Mouse (Mus musculus) gastrocnemius, adult 2 months (tissue): ENCODE data around the gene Smap1. TPM values are rescaled to one million over a fixed set of nuclear protein-coding genes. Genes with fewer than 3 reads are reported as not detected.
A peak's percentile ranks its signal among the peaks of the same experiment; 100 is the strongest.

Experiments used
- DNase-seq: peaks from one replicate; pipeline ENCODE4 v3.0.0; 2022
- H3K27ac ChIP-seq: fragments of 200-600 bp; 2 replicates; pipeline ENCODE4 v1.8.1; 2022; ENCODE audit warnings: mild to moderate bottlenecking
- H3K4me3 ChIP-seq: fragments of 200-600 bp; 2 replicates; pipeline ENCODE4 v1.8.1; 2022; ENCODE audit warnings: mild to moderate bottlenecking, moderate library complexity
- CTCF ChIP-seq: fragments of 200-600 bp; IDR thresholded peaks from 2 replicates; pipeline ENCODE4 v1.8.1; 2022; ENCODE audit warnings: antibody characterized with exemption, mild to moderate bottlenecking, moderate library complexity
- intact Hi-C: fragments of 180-260 bp; cut with DNase I; formaldehyde crosslinking; loops from one replicate; pipeline ENCODE4 v1.15.1; 2025
- total RNA-seq, 2 experiments: library from RNA; stranded (reverse); gene quantifications; 2 replicates each; pipeline ENCODE4 v1.2.3; 2021

The Smap1 gene
- total RNA-seq, 2 experiments from 2014 or later, result 29.6 to 31.3 TPM

- TF ChIP-seq CTCF, result no peak
- intact Hi-C loops, result no loop called here
- DNase-seq, result no peak
- Histone ChIP-seq H3K27ac (no peak overlapping the region), H3K4me3 (no peak overlapping the region)
Measured at GRCm38 (mm10) chr1:23943146-23943940, 21.2 kb upstream of the Smap1 start.

DNA sequence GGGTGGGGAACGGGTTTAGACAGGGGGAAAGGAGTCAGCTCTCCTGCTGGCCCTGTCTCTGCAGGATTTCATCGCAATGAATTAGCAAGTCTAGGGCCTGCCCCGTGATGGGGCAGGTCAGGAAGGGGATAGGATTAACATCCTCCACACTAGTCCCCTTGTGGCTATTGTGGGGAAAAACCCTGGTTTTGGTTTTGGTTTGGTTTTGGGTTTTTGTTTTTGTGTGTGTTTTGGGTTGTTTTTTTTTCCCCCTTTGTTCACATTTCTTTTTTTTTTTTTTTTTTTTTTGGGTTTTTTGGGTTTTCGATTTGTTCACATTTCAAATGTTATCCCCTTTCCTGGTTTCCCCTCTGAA, 13.3 kb upstream of the Smap1 start:
- Histone ChIP-seq H3K4me3 (no peak overlapping the region), H3K27ac (no peak overlapping the region)
- DNase-seq, result no peak
- intact Hi-C loops, result no loop called here
- TF ChIP-seq CTCF, result no peak

DNA sequence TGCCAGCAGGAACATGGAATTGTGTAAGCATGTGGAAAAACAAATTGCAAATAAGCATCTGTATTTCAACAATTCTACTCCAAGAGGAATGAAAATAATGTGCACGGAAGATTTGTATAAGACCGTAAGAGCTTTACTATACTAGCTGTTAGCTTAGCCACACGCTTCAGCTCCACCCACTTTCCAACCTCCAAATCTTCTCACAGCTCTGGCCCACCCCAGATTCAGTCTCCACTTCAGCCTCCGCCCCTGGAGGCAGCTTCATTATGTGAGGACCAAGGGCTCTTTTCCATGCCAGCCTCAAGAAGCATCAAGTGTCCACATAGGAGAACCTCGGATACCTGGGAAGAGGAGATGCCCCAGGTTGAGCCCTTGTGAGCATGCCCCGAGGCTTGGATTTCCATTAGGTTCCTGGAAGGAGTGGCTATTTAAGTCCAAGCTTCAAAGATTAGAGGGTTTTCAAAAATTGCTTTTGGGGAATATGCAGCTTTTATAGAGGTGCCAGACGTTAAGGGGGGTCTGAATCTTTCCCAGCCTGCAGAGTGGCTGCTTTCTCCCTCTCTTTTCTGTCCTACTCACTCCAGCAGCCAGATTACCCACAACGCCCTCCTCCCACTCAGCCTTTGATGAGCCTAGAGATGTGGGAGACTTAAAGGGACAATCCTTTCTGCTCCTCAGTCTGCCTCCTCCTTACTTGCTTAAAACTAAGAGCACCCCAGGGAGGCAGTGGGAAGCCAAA, 12.7 kb upstream of the Smap1 start:
- H3K4me3 ChIP-seq, result no peak overlapping the region
- no peak for DNase-seq

GRCm38 (mm10) chr1:23929410-23929809, 7.3 kb upstream of the Smap1 start:
- intact Hi-C loops, result no loop called here
- Histone ChIP-seq H3K27ac (no peak overlapping the region), H3K4me3 (no peak overlapping the region)
- TF ChIP-seq CTCF, result no peak
- no peak for DNase-seq

More for the DNA sequence above, 12.7 kb upstream of the Smap1 start:
- intact Hi-C loops, result no loop called here
- no peak overlapping the region for H3K27ac ChIP-seq
- TF ChIP-seq CTCF, result no peak

- intact Hi-C loops, result no loop called here
- Histone ChIP-seq H3K27ac (no peak overlapping the region), H3K4me3 (no peak overlapping the region)
- TF ChIP-seq CTCF, result no peak
- no peak for DNase-seq
Measured at GRCm38 (mm10) chr1:23928371-23928770, 6.3 kb upstream of the Smap1 start.

GRCm38 (mm10) chr1:23923779-23924708, 1.9 kb upstream of the Smap1 start:
- TF ChIP-seq CTCF, result no peak
- no peak overlapping the region for H3K27ac ChIP-seq
- intact Hi-C loops, result loop anchor here (5.0 kb wide), 2 partner anchors 83 to 178 kb away; partner anchors contain the start of genes Fam135a and Sdhaf4
- no peak overlapping the region for H3K4me3 ChIP-seq
- DNase-seq, result no peak

DNA sequence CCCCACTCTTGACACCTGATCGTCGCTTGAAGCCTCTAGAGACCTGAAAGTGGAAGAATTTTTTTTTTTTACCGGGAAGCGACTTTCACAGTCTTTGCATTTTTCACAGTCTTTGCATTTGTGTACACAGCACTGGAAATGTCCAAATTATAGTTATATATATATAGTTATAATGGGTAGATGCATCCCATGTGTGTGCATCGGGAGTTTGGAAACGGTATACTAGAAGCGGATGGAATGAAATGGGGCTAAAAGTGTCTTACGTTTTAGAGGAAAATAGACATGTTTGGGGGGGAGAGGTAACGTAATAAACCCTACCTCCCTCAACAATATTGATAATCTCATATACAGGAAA, 390 bp upstream of the Smap1 start:
- no peak for DNase-seq
- Histone ChIP-seq H3K4me3 (peak overlapping the region; percentile 98), H3K27ac (peak overlapping the region; percentile 97)
- intact Hi-C loops, result loop anchor here (5.0 kb wide), 2 partner anchors 85 to 180 kb away; partner anchors contain the start of genes Fam135a and Sdhaf4
- TF ChIP-seq CTCF, result no peak

GRCm38 (mm10) chr1:23920275-23920674, 1.8 kb downstream of the Smap1 start:
- intact Hi-C loops, result loop anchor here (5.0 kb wide), 2 partner anchors 87 to 182 kb away; partner anchors contain the start of genes Fam135a and Sdhaf4
- peak overlapping the region; percentile 48; the same call in 1 of the 2 replicates for H3K27ac ChIP-seq
- no peak for DNase-seq
- peak; percentile 35 for TF ChIP-seq CTCF
- H3K4me3 ChIP-seq, result peak overlapping the region; percentile 98

DNA sequence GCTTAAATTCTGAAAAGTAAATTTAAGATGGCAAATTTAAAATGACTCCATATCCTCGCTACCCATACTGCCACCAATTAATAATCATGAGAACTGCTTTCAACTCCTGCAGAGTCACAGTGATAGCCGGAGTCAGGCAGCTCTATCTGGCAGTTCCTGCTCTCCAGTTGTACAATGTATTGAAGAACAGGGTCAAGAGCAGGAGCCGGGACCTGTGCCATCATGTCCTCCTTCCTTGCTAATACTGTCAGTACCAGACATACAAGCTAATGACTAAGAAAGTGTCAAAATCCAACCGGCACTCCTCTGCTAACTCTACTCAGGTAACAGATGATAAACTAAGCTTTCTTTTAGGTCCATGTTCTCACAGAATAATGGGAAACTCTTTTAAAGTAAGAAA, 3.0 kb downstream of the Smap1 start:
- TF ChIP-seq CTCF, result no peak
- Histone ChIP-seq H3K4me3 (no peak overlapping the region), H3K27ac (no peak overlapping the region)
- DNase-seq, result no peak
- intact Hi-C loops, result no loop called here

DNA sequence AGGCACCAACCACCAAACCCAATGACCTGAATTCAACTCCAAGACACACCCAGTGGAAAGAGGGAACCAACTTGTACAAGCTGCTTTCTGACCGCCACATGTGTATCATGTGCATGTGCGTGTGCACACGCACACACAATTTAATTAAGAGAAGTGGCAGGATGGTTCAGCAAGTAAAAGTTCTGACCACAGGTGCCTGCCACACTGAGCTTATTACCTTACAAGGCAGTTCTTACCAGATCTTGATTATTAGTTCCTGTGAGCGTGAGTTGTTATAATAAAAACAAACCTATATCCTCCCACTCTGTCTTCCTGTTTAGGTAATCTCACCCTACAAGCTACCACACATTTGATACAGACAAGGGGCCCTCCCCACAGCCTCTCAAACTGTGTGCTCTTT, 6.6 kb downstream of the Smap1 start:
- TF ChIP-seq CTCF, result no peak
- intact Hi-C loops, result no loop called here
- DNase-seq, result no peak
- H3K27ac ChIP-seq, result no peak overlapping the region
- no peak overlapping the region for H3K4me3 ChIP-seq

DNA sequence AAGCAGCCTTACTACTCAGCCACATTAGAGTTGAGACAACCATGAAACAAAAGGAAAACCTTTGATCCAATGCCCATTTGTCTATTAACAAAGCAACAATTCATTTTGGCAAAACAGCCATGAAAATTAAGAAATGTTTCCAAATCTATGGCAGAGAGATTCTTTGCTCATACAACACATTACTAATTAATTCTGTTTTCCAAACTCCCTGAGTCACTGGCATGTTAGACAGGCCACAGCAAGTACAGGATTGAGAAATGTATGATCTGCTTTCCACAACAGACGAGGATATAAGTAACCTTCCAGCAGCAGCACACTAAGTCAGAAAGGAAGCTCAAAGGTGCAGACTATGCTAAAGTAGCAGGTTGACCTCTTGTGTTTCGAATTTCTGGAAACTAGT, 9.1 kb downstream of the Smap1 start:
- Histone ChIP-seq H3K4me3 (no peak overlapping the region), H3K27ac (no peak overlapping the region)
- intact Hi-C loops, result no loop called here
- no peak for DNase-seq
- TF ChIP-seq CTCF, result no peak

DNA sequence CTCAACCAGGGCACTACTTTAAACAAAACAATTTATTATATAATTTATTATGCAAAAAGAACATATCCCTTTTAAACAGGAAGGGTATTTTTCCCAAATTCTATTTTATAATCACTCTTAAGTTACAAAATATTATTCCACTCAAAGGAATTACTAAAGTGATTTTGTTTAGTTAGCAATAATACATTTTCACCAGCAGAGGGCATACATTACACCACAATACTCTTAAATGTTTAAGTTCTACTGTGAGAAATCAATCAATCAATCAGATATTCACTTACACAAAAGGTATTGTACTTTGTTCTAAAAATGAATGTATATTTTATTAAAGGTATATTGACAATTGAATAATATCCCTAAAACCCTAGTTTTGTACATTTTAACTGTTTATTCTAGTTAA, 16.0 kb downstream of the Smap1 start:
- Histone ChIP-seq H3K27ac (no peak overlapping the region), H3K4me3 (no peak overlapping the region)
- no peak for DNase-seq
- intact Hi-C loops, result loop anchor here (5.0 kb wide), 1 partner anchor 101 kb away; the partner anchor contains the start of gene Sdhaf4
- peak; percentile 66 for TF ChIP-seq CTCF

- Histone ChIP-seq H3K27ac (no peak overlapping the region), H3K4me3 (no peak overlapping the region)
- TF ChIP-seq CTCF, result no peak
- intact Hi-C loops, result no loop called here
- DNase-seq, result no peak
Measured at GRCm38 (mm10) chr1:23903340-23903739, 18.8 kb downstream of the Smap1 start.
